Mouse (Mus musculus) MEL (cell line): ENCODE results near the gene Klk5. TPM values are rescaled to one million over a fixed set of nuclear protein-coding genes. Genes with fewer than 3 reads are reported as not detected.

ENCODE experiments used
- DNase-seq: peaks from one replicate; pipeline ENCODE4 v3.0.0; 2011; ENCODE audit warnings: low read depth, low spot score
- H3K27ac ChIP-seq: 2 replicates; pipeline ENCODE4 v1.5.1; 2012; ENCODE audit warnings: low read depth, mild to moderate bottlenecking, control low read depth, low read length, moderate library complexity; ENCODE audit not compliant: control insufficient read depth
- H3K27me3 ChIP-seq, 2 experiments: fragments of 150-350 bp in 1 of 2; sonication (generic) in 1 of 2; 2 replicates each; pipeline ENCODE4 v1.6.1; 2012; ENCODE audit warnings: low read length in 2 of 2, mild to moderate bottlenecking in 2 of 2, improper control_type of control experiment in 1 of 2, moderate library complexity in 1 of 2; ENCODE audit not compliant: insufficient read depth in 2 of 2, control insufficient read depth in 1 of 2
- H3K36me3 ChIP-seq, 2 experiments: 2 replicates each; pipeline ENCODE4 v1.6.1; 2012 to 2014; ENCODE audit warnings: low read length in 2 of 2, improper control_type of control experiment in 1 of 2, inconsistent platforms in 1 of 2, mild to moderate bottlenecking in 1 of 2; ENCODE audit not compliant: insufficient read depth in 2 of 2, control insufficient read depth in 1 of 2
- H3K4me1 ChIP-seq, 2 experiments: fragments of 150-350 bp in 1 of 2; sonication (generic) in 1 of 2; 2 replicates each; pipeline ENCODE4 v1.6.1; 2012; ENCODE audit warnings: low read length in 2 of 2, improper control_type of control experiment in 1 of 2, mild to moderate bottlenecking in 1 of 2; ENCODE audit not compliant: insufficient read depth in 2 of 2, control insufficient read depth in 1 of 2
- H3K4me3 ChIP-seq, 2 experiments: fragments of 150-350 bp in 1 of 2; sonication (generic) in 1 of 2; 2 replicates each; pipeline ENCODE4 v1.5.1; 2012; ENCODE audit warnings: low read depth in 2 of 2, low read length in 2 of 2, mild to moderate bottlenecking in 2 of 2, moderate library complexity in 2 of 2, control low read depth in 1 of 2, improper control_type of control experiment in 1 of 2; ENCODE audit not compliant: control insufficient read depth in 1 of 2, insufficient read depth in 1 of 2
- H3K79me2 ChIP-seq: 2 replicates; pipeline ENCODE4 v1.6.1; 2012; ENCODE audit warnings: mild to moderate bottlenecking, low read length, moderate library complexity; ENCODE audit not compliant: control insufficient read depth, poor library complexity, insufficient read depth
- H3K9ac ChIP-seq: 2 replicates; pipeline ENCODE4 v1.6.1; 2012; ENCODE audit warnings: low read depth, mild to moderate bottlenecking, control low read depth, low read length, moderate library complexity; ENCODE audit not compliant: control insufficient read depth, poor library complexity, severe bottlenecking
- H3K9me3 ChIP-seq: fragments of 150-350 bp; sonication (generic); replicated peaks from 2 replicates; pipeline ENCODE4 v1.6.1; 2012; ENCODE audit warnings: mild to moderate bottlenecking, low read length, improper control_type of control experiment, moderate library complexity; ENCODE audit not compliant: insufficient read depth
- BHLHE40 ChIP-seq: IDR thresholded peaks from 2 replicates; pipeline ENCODE4 v1.6.1; 2012; ENCODE audit warnings: low read depth, mild to moderate bottlenecking, inconsistent platforms, low read length, improper control_type of control experiment, borderline replicate concordance
- CHD2 ChIP-seq: IDR thresholded peaks from 2 replicates; pipeline ENCODE4 v1.6.1; 2011; ENCODE audit warnings: low read length, improper control_type of control experiment
- CTCF ChIP-seq, 3 experiments: IDR thresholded peaks in 2 of 3; conservative IDR thresholded peaks in 1 of 3; 2 replicates each; pipeline ENCODE4 v1.5.1; 2011 to 2012; ENCODE audit warnings: low read length in 3 of 3, low read depth in 2 of 3, mild to moderate bottlenecking in 2 of 3, improper control_type of control experiment in 1 of 3, inconsistent platforms in 1 of 3, mixed read lengths in 1 of 3, moderate library complexity in 1 of 3; ENCODE audit not compliant: control insufficient read depth in 1 of 3, insufficient read depth in 1 of 3, poor library complexity in 1 of 3, severe bottlenecking in 1 of 3
- E2F4 ChIP-seq: IDR thresholded peaks from 2 replicates; pipeline ENCODE4 v1.6.1; 2011; ENCODE audit warnings: low read depth, low read length, improper control_type of control experiment, borderline replicate concordance
- ELF1 ChIP-seq: IDR thresholded peaks from 2 replicates; pipeline ENCODE4 v1.6.1; 2014; ENCODE audit warnings: low read depth, mild to moderate bottlenecking, inconsistent platforms, low read length, improper control_type of control experiment, moderate library complexity
- ETS1 ChIP-seq: IDR thresholded peaks from 2 replicates; pipeline ENCODE4 v1.6.1; 2012; ENCODE audit warnings: low read depth, mild to moderate bottlenecking, inconsistent platforms, low read length, improper control_type of control experiment, moderate library complexity
- GABPA ChIP-seq: IDR thresholded peaks from 2 replicates; pipeline ENCODE4 v1.6.1; 2012; ENCODE audit warnings: low read depth, mild to moderate bottlenecking, inconsistent platforms, low read length, improper control_type of control experiment, moderate library complexity
- JUND ChIP-seq: IDR thresholded peaks from 2 replicates; pipeline ENCODE4 v1.6.1; 2011; ENCODE audit warnings: low read depth, mild to moderate bottlenecking, improper control_type of control experiment, low read length
- MAFK ChIP-seq: IDR thresholded peaks from 2 replicates; pipeline ENCODE4 v1.6.1; 2011; ENCODE audit warnings: low read depth, mild to moderate bottlenecking, low read length, improper control_type of control experiment, borderline replicate concordance
- MAX ChIP-seq: IDR thresholded peaks from 2 replicates; pipeline ENCODE4 v1.6.1; 2011; ENCODE audit warnings: low read length, improper control_type of control experiment
- MAZ ChIP-seq: IDR thresholded peaks from 2 replicates; pipeline ENCODE4 v1.6.1; 2012; ENCODE audit warnings: low read depth, mild to moderate bottlenecking, inconsistent platforms, low read length, improper control_type of control experiment
- MEF2A ChIP-seq: IDR thresholded peaks from 2 replicates; pipeline ENCODE4 v1.6.1; 2014; ENCODE audit warnings: low read depth, mild to moderate bottlenecking, inconsistent platforms, low read length, improper control_type of control experiment; ENCODE audit not compliant: poor library complexity, insufficient replicate concordance, severe bottlenecking; ENCODE audit errors: extremely low read depth
- MYB ChIP-seq: IDR thresholded peaks from 2 replicates; pipeline ENCODE4 v1.6.1; 2011; ENCODE audit warnings: mild to moderate bottlenecking, low read depth, low read length, improper control_type of control experiment
- POLR2A ChIP-seq, 2 experiments: IDR thresholded peaks; 2 replicates each; pipeline ENCODE4 v1.6.1; 2011 to 2012; ENCODE audit warnings: low read length in 2 of 2, mild to moderate bottlenecking in 2 of 2, control low read depth in 1 of 2, improper control_type of control experiment in 1 of 2, low read depth in 1 of 2, moderate library complexity in 1 of 2; ENCODE audit not compliant: control insufficient read depth in 1 of 2, insufficient read depth in 1 of 2, poor library complexity in 1 of 2
- POLR2AphosphoS2 ChIP-seq: IDR thresholded peaks from 2 replicates; pipeline ENCODE4 v1.6.1; 2011; ENCODE audit warnings: low read length, improper control_type of control experiment
- POLR2AphosphoS5 ChIP-seq: IDR thresholded peaks from 2 replicates; pipeline ENCODE4 v1.6.1; 2012; ENCODE audit warnings: low read depth, borderline replicate concordance, mild to moderate bottlenecking, inconsistent platforms, low read length, moderate library complexity, mixed read lengths
- RAD21 ChIP-seq: IDR thresholded peaks from 2 replicates; pipeline ENCODE4 v1.6.1; 2011; ENCODE audit warnings: mild to moderate bottlenecking, low read depth, low read length, improper control_type of control experiment
- SMC3 ChIP-seq: IDR thresholded peaks from 2 replicates; pipeline ENCODE4 v1.6.1; 2011; ENCODE audit warnings: low read depth, low read length, improper control_type of control experiment
- TCF12 ChIP-seq: IDR thresholded peaks from 2 replicates; pipeline ENCODE4 v1.6.1; 2014; ENCODE audit warnings: low read depth, mild to moderate bottlenecking, inconsistent platforms, low read length, improper control_type of control experiment, moderate library complexity
- USF2 ChIP-seq, 2 experiments: IDR thresholded peaks; 2 replicates each; pipeline ENCODE4 v1.6.1; 2011 to 2012; ENCODE audit warnings: improper control_type of control experiment in 2 of 2, low read length in 2 of 2, borderline replicate concordance in 1 of 2, inconsistent platforms in 1 of 2, low read depth in 1 of 2, mild to moderate bottlenecking in 1 of 2; ENCODE audit not compliant: insufficient read depth in 1 of 2
- ZC3H11A ChIP-seq: IDR thresholded peaks from 2 replicates; pipeline ENCODE4 v1.6.1; 2012; ENCODE audit warnings: low read depth, mild to moderate bottlenecking, inconsistent platforms, low read length, improper control_type of control experiment
- ZKSCAN1 ChIP-seq: IDR thresholded peaks from 2 replicates; pipeline ENCODE4 v1.6.1; 2012; ENCODE audit warnings: low read depth, mild to moderate bottlenecking, inconsistent platforms, low read length, improper control_type of control experiment, moderate library complexity
- ZNF384 ChIP-seq: IDR thresholded peaks from 2 replicates; pipeline ENCODE4 v1.6.1; 2012; ENCODE audit warnings: low read depth, mild to moderate bottlenecking, inconsistent platforms, low read length, improper control_type of control experiment
- polyA plus RNA-seq, 2 experiments: library from polyadenylated mRNA; stranded (reverse) in 1 of 2; unstranded in 1 of 2; fragments of >175 nt in 1 of 2; fragments of >200 nt in 1 of 2; gene quantifications; 2 replicates each; pipeline versions ENCODE4 v1.2.1 to v1.2.4; 2012; ENCODE audit warnings: low replicate concordance in 2 of 2, low read depth in 1 of 2; ENCODE audit not compliant: insufficient read length in 2 of 2, insufficient read depth in 1 of 2, missing spikeins in 1 of 2
- total RNA-seq: library from RNA; depleted of rRNA; stranded (reverse); fragments of 300-350 nt; gene quantifications from 2 replicates; pipeline ENCODE4 v1.2.3, GENCODE M21; 2012

The Klk5 gene
- total and polyA plus RNA-seq, 3 experiments, result not detected

DNA sequence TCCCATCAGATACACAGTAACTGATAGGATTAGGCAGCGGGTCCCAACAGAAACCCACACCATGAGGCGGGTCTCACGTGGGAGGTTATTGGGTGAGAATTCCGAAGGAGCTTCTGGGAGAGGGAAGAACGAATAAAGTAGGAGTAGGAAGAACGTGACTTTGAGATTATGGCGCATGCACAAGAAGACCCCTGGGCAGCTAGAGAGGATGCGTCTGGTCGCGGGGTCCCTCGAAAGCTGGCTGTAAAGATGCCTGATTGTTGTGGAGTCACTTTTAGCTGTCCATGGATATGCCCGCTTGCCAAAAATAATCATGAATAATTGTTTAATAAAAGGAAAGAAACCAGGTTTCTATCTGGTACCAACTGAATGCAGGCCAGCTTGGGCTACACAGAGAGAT lies 15.7 kb downstream of the Klk5 start:
- Histone ChIP-seq H3K27ac (no peak overlapping the region), H3K79me2 (no peaks in the 10 kb centered on the region)

DNA sequence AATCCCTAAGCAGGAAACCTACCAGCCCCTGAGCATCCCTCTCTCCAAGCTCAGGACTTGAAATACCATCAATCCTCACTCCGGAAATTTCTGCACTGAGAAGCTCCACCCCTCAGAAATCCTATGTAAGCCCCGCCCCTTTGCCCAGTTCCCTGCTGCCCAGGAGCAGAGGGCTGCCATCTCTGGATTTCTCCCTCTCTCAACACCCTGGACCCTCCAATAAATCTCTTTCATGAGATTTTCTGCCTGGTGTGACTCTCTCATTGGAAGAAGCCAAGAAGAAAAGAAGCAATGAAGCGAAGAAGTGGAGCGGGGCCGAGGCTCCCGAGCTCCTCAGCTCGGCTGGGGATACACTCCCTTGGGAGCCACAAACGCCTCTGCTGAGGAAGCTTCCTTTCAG lies 18.6 kb downstream of the Klk5 start:
- Histone ChIP-seq H3K36me3 (no peaks in the 10 kb centered on the region), H3K27me3 (no peaks in the 10 kb centered on the region), H3K9me3 (no peaks in the 10 kb centered on the region), H3K27ac (no peak overlapping the region), H3K4me3 (no peak overlapping the region), H3K4me1 (no peaks in the 10 kb centered on the region), H3K9ac (no peak overlapping the region), H3K79me2 (no peaks in the 10 kb centered on the region)
- DNase-seq, result no peak
- TF ChIP-seq MAFK, result no peak
- no peak for TF ChIP-seq ELF1

More for the DNA sequence above, 15.7 kb downstream of the Klk5 start:
- Histone ChIP-seq H3K27me3 (no peaks in the 10 kb centered on the region), H3K9me3 (no peaks in the 10 kb centered on the region), H3K4me3 (no peak overlapping the region), H3K4me1 (no peaks in the 10 kb centered on the region), H3K9ac (no peak overlapping the region), H3K36me3 (no peaks in the 10 kb centered on the region)
- TF ChIP-seq POLR2AphosphoS2 (no peak), ZNF384 (no peak)
- DNase-seq, result no peak

DNA sequence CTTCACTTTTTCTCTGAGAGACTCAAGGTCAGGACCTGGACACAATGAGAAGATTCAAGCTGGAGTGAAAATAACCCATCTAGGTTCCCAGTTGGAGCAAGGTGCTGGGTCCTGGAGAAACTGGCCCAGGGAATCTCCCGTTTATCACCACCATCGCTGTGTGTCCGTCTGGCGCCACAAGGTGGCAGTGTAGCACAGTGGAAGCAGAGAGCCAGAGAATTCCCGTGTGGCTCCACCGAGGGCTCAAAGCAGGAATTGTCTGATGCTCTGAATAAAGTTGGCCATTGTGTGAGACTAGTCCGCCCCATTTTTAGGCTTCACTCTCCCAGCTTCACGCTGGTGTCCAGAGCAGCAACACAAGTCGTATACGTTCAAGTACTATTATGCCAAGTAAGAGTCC lies 31.5 kb downstream of the Klk5 start:
- no peak overlapping the region for H3K27ac ChIP-seq
- TF ChIP-seq RAD21 (peak; percentile 79), POLR2A (IDR thresholded peaks at IDR 0.05; ENCODE audit: control insufficient read depth in 1 of 2, insufficient read depth in 1 of 2, low read depth in 1 of 2, low read length in 2 of 2, poor library complexity in 1 of 2) (no peak), ETS1 (no peak), POLR2AphosphoS5 (no peak), MEF2A (no peak), USF2 (IDR thresholded peaks at IDR 0.05; ENCODE audit: borderline replicate concordance in 1 of 2, insufficient read depth in 1 of 2, low read depth in 1 of 2, low read length in 2 of 2) (no peak), ELF1 (no peak), MAX (no peak), BHLHE40 (no peak), TCF12 (no peak), ZKSCAN1 (no peak), CTCF (IDR thresholded peaks at IDR 0.05 in 2 of 3, conservative IDR thresholded peaks at IDR 0.05 in 1 of 3; ENCODE audit: control insufficient read depth in 1 of 3, insufficient read depth in 1 of 3, low read depth in 2 of 3, low read length in 3 of 3, poor library complexity in 1 of 3, severe bottlenecking in 1 of 3) (peak; percentile 65 to 87 (median 82)), MYB (no peak), GABPA (no peak), ZC3H11A (peak; percentile 59), E2F4 (no peak), MAZ (no peak), SMC3 (peak; percentile 75), JUND (no peak), CHD2 (no peak)
- peak; percentile 26 for DNase-seq
- H3K4me3 ChIP-seq, result no peak overlapping the region
- H3K36me3 ChIP-seq, result no peaks in the 10 kb centered on the region
- H3K9me3 ChIP-seq, result no peaks in the 10 kb centered on the region
- no peaks in the 10 kb centered on the region for H3K79me2 ChIP-seq
- no peak overlapping the region for H3K9ac ChIP-seq
- no peaks in the 10 kb centered on the region for H3K4me1 ChIP-seq
- H3K27me3 ChIP-seq, result no peaks in the 10 kb centered on the region
